Mouse (Mus musculus): Measurements from ENCODE around the gene Commd6. TPM values are rescaled to one million over a fixed set of nuclear protein-coding genes. Genes with fewer than 3 reads are reported as not detected.

The Commd6 gene
- 10 to 100 TPM; 33.0 to 35.5 TPM for total RNA-seq (2023)

DNA sequence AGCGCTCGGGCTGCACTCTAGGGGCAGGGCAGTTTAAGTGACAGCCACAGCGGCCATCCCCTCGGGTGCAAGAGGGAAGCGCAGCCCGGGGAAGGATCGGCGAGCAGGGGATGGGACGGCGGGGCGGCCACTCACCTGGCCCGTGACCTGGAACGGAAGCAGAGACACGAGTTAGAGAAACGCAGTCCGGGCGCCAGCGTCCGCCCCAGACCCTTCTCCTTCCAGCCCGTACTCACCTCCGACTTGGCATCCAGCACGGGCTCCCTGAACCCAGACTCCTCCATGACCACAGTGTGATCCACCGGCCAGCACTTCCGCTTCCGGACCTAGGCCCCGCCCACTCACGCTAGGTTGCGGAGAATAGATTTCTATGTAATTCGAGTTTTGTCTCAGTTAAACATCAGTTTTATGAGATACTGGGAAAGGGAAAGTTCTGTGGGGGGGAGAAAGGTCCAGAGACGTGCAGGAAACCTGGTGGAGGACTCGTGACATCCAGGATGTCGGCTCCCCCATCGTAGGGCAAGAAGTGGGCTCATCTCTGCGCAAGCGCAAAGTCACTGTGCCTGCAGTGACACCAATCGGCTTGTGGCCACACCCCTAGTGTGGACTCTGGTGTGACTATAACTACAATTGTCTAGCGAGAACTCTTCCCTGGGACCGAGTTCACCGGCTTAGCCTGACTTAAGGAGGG lies at the start of gene Commd6:
TSS of gene Commd6 (minus strand) at position 534 of the 691 bp plus-strand sequence.

DNA sequence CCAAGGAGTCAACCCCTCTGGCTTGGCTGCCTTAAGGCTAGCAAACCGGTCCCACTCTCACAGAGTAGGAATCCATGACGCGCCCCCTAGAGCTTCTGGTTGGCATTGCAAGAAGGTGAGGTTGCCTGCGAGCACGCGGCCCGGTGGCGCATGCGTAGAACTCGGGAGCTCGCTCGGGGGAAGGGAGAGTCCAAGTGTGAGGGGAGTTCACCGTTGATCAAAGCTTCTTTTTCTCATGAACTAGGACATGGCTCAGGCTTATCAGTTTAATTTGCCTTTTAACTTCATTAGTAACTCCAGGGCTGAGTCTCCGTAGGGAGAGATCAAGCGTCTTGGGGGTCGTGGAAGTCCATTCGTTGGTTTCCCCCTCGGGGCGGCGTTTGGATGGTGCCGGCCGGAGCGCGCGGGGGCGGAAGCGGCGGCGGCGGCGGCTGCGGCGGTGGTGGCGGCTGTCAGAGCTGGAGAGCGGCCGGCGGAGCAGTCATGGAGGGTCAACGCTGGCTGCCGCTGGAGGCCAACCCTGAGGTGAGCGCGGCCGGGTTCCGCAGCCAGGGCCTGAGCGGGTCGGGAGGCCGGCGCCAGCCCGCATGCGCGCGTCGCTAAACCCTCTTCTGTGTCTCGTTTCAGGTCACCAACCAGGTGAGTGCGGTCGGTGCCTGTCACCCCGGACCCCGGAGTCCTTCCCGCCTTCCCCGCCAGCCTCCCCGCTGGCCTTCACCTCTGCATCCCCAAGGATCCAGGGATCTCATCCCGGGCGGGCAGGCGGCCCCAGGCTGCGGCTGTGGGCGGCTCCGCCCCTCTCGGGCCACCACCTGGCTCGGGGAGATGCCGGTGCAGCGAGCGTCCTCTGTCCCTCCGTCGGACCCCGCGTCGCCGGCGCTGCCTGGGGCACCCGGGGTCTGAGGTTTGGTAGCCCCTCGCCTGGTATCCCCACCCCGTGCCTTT lies 13.4 kb upstream of the Commd6 start, which contains the start of gene Uchl3:
TSS of gene Uchl3 (plus strand) at position 387 of the 945 bp plus-strand sequence.

DNA sequence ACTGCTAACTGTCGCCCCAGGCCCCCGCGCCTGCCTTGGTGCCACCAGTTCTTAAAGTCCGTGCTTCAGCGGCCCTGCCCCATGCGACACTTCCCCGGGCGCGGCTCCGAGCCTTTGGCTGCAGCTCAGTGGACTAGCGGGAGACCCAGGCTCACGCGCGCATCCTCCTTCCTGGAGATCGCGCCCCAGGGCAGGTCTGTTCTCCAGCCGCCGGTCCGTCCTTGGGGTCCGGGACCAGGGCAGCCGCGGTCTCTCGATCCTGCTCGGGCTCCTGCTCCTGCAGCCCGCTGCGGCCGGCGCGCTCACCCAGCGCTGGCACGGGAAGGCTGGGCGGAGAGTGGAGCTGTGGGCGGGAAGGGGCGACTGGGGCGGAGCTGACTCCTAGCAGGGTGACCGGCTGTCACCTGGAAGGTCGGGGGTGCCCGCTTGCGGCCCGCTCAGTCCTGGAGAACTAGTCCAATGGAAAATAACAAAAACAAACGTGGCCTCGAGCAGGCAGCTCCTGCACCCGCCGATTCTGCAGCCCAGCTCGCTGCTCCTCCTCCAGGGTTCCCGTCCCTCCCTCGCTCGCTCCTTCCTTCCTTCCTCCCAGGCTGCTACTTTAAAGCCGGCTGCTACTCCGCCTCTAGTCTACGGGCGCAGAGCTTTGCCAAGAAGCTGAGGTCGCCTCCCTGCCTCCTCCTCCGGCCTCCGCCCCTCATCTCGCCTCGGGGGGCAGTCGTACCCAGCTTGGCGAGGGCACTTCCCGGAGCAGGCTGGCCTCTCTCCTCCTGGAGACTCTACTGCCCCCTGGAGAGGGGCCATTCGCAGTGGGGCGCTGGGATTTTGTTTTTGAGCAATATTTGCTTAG lies 31.7 kb downstream of the Commd6 start, which contains the start of gene Tbc1d4:
TSS of gene Tbc1d4 (minus strand) at position 673 of the 850 bp plus-strand sequence.

Other genes starting within 250 kb of the Commd6 start
- gene Tbc1d4, start 31.5 kb downstream of the Commd6 start, total RNA-seq (2023), result 1 to 10 TPM; 3.5 to 5.7 TPM
- gene Uchl3, start 13.3 kb upstream of the Commd6 start, total RNA-seq (2023), result 10 to 100 TPM; 13.2 to 14.5 TPM
- gene Gm9922, start 89.1 kb upstream of the Commd6 start, total RNA-seq (2023), result not detected
- under 1 TPM; 0.49 to 0.61 TPM for gene Lmo7, start 89.3 kb upstream of the Commd6 start, total RNA-seq (2023)